Mouse (Mus musculus) 416B (cell line): ENCODE results near the gene Fcgr1.
"Not testable (repeated sequence)": the region's sequence is repeated elsewhere in the genome, so short reads cannot be mapped to it uniquely, and the experiment has no call there.

ENCODE experiments used
- DNase-seq: peaks from one replicate; pipeline ENCODE4 v3.0.0; 2011; ENCODE audit warnings: low read depth

The Fcgr1 gene

DNA sequence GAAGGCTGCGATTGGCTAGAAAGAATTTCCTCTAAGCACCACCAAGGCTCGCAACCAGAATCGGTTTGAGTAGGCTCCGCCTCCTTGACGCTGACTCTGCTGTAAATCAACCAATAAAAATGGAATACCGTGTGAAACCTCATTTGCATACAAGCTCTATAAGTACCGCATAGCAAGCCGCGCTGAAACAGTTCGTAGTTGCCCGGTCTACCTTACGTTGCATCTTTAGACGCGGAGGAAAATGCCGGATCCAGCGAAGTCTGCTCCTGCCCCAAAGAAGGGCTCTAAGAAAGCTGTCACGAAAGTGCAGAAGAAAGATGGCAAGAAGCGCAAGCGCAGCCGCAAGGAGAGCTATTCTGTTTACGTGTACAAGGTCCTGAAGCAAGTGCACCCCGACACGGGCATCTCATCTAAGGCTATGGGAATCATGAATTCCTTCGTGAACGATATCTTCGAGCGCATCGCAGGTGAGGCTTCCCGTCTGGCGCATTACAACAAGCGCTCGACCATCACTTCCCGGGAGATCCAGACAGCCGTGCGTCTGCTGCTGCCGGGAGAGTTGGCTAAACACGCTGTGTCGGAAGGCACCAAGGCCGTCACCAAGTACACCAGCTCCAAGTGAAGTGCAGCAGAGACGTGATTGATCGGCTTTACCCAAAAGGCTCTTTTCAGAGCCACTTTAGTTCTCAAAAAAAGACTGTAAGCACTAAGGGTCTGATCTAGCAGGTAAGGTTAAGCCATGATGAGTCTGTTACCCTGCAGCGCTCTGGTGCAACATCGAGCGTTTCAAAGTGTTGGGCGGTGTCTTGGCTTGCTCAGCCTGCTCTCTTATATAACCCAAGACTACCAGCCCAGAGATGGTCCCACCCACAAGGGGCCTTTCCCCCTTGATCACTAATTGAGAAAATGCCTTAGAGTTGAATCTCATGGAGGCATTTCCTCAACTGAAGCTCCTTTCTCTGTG, 24.0 kb downstream of the Fcgr1 start, which contains the start of gene Hist2h2bb:
Gene Hist2h2bb (plus strand): TSS at position 242 of the 964 bp plus-strand sequence.
- DNase-seq = peak; percentile 100

DNA sequence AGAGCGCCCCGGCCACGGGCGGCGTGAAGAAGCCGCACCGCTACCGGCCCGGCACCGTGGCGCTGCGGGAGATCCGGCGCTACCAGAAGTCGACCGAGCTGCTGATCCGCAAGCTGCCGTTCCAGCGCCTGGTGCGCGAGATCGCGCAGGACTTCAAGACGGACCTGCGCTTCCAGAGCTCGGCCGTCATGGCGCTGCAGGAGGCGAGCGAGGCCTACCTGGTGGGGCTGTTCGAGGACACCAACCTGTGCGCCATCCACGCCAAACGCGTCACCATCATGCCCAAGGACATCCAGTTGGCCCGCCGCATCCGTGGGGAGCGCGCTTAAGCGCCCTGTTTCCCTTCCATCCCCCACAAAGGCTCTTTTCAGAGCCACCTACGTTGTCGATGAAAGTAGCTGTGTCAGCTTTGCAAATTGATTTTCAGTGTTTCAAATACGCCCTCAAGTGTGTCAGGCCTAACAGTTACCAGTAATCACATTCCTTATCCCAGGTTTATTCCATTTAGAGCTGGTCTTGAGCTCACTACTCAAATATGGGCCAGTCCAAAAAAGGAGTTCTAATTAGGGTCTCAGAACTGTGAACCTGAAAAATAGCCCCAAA, 24.9 kb downstream of the Fcgr1 start:
- DNase-seq = not testable (repeated sequence)

DNA sequence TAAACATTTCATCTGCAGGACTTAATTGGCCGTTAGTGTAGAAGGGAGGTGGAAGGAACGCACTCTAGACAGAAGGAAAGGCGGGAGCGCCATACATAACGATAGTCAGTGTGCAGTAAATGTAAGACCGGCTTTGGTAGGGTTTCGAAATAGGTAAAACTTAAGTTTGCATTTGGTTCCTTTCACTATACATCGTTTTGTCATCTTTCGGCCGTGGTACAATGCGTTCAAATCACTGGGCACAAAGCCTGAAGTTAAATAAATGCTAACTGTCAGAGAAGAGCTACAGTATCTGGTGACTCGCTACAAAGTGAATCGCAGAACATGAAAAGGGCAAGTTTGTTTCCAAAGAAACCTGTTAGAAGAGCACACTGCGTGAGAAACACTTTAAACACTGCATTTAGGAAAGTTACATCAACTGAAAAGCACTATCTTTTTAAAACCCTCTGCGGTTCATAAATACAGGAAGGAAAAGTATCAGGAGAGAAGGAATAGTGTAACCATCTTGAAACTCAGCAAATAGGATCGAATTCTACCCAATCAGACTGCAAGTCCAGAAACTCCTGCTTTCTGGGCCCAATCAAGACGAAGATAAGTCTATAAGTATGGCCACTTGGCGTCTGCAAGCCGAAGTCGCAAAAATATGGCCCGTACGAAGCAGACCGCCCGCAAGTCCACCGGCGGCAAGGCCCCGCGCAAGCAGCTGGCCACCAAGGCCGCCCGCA, 25.6 kb downstream of the Fcgr1 start, which contains the start of gene Hist2h3b:
Gene Hist2h3b (plus strand): TSS at position 604 of the 725 bp plus-strand sequence.
- peak; percentile 98 for DNase-seq

DNA sequence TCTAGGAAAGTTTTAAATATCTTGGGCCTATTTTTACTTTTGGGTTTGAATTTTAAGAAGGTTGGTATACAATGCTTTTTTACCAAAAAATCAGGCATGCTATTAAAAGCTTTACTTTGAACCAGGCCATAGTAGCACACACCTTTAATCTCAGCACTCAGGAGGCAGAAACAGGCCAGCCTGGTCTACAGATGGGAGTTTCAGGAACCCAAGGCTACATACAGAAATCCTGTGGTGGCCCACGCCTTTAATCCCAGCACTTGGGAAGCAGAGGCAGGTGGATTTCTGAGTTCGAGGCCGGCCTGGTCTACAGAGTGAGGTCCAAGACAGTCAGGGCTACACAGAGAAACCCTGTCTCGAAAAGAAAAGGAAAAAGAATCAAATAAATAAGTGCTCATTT, 26.2 kb downstream of the Fcgr1 start:
- DNase-seq = no peak

DNA sequence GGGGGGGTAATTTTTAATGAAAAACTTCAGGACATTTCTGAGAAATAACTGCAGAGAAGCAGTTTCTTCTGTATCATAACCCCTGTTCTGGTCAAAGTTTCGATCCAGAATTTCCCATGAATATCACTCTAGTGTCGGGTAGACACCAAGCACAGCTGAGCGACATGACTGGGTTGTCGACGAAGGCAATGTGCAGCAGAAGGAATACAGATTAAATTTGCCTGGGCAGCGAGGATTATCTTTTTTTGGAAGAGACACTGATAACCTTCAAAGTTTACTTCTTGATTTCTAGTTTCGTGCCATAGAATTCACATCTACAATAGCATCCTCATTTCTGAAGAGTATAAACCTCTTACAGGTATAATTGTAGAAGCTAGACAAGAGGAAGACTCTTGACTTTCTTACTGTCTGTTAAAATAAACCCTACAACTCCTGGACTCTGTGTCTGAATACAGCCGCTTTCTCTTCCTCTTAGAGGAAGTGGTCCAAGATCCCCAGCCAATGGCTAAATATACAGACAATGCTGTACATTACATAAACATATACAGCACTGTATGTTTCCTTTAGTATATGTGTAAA, 27.5 kb downstream of the Fcgr1 start:
- DNase-seq = peak; percentile 49

DNA sequence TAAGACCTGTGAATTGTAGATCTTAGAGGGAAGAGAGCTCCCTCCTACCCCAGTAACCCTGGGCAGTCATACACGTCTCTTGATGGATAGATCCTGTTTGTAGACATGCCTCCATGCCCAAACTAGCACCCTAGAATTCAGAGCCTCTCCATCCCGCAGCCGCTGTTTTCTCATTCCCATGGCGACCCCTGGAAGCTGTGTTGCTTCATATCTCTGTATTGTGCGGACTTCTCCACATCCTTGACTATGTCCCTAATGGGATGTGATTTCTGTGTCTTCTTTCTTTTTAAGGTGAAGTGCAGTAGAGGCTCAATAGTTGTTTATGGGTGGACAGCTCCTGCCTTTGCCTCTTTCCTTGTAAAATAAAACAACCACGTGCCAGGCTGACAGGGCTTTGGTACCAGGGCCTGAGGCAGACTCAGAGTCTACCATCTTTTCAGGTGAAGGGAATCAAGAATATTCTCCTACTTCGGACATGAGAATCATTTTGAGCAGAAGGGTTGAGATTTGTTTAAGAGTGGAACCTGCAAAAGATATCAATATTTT, 29.3 kb downstream of the Fcgr1 start:
- no peak for DNase-seq

DNA sequence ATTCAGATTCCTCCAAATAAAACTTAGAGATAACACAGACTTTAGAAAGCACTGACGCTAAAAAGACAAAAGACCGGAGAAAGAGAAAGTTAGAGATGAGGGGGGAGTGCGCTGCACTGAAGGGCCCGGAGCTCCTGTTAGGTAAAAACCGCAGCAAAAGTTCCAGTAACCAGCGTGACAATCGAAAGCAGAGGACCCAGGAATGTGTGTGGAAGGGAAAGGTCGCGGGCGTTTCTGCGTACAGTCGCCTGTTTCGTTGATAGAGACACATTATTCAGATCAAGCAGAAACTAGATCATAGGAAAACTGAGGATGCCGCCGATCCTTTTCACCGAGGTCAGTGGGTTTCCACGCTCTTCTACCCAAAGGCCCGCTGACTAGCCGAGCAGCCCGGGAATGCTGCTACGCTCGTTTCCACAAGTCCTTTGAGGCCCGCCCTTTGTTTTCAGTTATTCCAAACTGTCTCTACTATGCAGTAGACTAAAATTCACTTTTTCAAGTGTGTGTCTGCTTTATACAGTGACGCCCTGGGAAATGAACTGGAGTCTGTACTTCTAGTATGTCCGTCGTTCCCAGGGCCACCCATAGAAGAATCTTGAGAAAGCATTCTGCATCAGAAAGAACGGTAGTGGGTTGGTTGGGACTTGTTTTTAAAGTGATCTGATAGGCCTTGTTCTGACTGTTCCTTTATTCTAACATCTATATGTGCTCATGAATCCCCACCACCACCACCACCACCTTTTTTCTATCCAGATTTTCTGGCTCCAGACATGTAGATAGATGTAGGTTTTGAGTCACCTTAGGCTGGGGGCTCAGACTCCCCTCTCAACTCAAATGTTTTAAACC, 30.0 kb downstream of the Fcgr1 start:
- DNase-seq = peak; percentile 86

DNA sequence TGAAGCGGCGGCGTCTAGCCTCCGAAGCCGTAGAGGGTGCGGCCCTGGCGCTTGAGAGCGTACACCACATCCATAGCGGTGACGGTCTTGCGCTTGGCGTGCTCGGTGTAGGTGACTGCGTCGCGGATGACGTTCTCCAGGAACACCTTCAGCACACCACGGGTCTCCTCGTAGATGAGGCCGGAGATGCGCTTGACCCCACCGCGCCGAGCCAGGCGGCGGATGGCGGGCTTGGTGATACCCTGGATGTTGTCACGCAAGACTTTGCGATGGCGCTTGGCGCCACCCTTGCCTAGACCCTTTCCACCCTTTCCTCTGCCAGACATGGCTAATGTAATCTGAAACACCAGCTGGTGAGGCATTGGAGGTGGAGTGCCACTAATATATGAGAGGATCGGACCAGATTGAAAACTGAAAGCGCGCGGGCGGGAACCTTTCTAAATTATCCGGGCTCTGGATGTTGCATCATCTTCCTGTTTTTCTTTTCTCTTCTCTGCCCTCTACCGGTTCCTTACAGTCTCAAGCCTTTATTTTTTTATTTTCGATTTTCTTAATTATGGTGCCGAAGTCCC, 30.7 kb downstream of the Fcgr1 start, which contains the start of gene Hist2h4:
Gene Hist2h4 (minus strand): TSS at position 333 of the 572 bp plus-strand sequence.
- peak; percentile 99 for DNase-seq

DNA sequence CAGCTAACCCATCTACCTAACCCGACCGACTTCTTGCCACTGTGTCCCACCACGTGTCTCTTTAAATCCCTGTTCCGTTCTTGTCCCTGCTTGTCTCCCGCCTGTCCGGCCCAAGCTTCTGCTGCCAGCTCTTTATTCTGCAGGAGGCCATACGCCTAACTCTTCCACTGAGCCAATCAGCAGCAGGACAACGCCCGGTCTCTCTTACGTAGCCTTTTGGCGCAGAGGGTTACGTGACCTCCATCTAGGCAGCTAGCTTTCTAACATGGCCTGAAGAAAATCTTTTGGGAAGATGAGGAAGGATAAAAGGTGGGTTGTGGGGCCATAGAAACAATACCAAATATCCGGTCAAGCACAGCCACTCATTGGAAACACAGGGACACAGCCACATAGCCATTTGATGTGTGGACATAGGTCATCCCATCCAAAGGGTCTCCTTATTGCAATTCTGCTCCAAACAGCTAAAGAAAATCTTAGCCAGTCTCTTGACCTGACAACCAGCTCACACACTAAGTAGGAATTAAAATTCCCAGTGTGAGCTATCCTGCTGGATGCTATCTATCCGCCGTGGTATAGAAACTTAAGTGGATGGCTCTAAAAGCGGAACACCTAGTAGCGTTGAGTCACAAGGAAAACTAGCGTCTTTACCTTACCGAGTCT, 31.4 kb downstream of the Fcgr1 start:
- peak; percentile 95 for DNase-seq

DNA sequence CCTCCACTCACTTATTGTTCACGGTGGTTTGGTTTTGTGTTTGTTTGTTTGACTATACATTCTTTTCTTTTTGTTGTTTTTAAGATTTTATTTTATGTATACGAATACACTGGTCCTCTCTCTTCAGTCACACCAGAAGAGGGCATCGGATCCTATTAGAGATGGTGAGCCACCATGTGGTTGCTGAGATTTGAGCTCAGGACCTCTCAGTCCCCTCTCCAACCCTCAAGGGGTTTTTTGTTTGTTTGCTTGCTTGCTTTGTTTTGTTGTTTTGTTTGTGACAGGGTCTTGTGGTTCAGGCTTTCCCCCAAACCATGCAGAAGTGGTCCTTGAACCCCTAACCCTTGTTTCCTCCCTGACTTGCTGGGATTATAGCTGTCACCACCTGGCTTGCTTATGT, 32.1 kb downstream of the Fcgr1 start:
- no peak for DNase-seq

DNA sequence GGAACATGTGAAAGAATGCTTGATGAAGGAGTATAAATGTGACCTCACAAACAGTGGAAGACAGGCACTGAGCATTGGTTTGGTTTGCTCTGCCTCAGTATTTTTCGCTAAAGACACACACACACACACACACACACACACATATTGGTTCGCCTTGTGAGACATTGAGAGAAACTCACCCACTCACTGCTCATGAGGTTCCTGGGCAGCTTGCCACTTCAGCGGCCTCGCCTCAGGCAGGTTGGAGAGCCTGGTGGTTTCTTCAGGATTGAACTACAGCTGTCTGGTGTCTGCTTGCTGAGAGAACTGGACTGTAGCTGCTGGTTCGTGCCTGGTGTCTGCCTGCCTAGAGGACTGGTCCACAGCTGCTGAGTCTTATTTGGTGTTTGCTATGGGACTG, 33.5 kb downstream of the Fcgr1 start:
- DNase-seq = no peak

DNA sequence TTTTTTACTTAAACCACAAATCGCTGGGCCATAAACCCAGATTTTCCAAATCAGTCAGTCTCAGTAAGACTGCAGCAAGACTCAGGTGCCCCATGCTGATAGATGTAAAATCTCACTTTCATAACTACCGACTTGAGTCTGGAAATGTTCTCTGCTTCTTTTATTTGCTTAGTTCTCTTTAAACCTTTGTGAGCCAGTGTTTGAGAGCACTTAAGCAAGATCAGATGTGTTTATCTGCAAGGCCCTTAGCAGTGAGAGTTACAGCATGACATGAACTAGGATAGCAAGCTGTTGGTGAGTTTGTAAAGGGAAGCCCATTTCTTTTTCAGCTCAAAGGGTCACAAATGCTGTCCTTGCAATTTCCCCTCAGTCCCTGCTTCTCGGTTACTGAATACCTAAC, 36.6 kb downstream of the Fcgr1 start:
- DNase-seq = no peak

DNA sequence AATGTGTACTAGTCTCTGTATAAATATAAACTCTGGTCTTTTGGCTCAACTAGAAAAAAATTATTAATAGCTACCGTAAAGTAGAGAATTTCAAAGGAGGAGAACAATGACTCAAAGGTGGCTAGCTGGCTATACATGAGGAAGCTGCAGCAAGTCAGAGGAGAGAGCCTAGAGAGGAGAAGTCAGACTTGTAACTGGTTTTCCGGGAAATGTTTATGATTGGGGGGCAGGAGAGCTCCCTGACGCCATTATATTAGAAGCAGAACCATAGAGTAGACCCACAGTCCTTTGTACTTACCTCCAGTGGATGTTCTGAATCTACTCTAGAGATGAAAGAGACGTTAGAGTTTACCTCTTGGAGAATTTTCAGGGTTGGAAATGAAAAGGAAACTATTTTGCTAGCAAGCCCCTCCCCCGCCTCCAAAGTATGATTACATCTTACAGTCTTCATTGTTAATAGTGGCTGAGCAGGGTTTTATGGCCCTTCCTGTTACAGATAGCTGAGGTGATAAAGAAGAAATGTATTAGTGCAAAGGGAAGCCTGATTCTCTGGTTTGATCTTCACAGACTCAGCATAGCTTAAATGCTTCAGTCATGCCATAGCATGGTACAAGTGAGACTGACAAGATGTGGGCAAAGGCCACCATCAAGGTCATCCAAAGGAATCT, 37.7 kb downstream of the Fcgr1 start:
- no peak for DNase-seq

DNA sequence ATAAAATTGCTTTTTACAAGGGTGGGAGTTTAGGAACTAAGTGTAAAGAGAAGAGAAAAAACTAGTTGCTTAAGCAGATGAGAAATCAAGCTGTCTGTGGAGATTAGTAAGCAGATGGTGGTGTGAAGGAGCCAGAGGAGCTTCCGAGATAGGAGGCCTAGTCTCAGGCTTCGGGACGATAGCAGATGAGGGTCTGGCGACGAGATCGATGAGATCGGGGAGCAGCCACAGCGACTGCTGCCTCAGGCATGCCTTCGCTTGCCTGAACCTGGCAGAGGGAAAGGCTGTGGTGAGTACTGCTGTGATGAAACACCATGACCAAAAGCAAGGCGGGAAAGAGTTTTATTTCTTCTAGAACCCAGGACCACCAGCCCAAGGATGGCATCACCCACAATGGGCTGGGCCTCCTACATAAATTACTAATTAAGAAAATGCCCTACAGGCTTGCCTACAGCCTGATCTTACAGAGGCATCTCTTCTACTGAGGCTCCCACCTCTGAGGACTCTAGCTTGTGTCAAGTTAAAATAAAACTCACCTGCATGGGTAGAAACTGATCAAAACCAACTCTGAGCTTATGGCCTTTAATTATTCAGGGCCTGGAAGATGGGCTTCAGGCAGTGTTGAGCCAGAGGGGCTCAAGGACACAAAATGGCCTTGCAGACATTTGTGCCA, 39.0 kb downstream of the Fcgr1 start:
- no peak for DNase-seq

DNA sequence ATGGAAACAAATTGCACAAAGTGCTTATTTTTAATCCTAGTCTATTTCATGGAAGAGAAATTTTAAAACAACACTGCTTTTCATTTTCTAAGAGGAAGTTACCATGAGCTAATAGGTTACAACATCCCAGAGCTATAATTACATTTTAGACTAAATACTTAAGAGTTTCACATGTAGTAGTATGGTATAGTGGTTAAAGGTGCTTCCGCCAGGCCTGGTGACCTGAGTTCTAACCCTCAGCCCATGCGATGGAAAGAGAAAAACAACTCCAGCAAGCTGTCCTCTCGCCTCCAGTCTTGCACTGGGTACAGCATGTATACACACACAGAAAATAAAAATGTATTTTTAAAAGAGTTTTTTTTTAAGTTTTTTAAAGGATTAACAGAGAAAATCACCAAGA, 42.0 kb downstream of the Fcgr1 start:
- DNase-seq = no peak

DNA sequence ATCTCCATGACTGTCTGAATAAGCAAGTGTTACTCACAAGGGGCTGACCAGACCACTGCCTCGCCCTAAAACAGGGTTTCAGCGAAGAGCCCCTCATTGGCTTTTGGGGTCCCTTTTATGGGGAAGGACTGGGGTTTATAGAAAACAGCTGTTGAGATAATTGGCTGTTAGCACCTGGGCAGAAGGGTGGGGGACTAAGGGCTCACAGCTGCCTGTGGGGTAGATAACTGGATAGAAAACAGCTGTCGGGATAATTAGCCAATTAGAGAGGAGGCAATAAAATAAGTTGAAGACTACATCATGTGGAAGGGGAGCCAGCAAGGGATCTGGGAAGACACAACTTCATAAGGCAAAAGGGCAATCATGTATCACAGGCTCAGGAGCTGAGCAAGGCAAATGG, 42.9 kb downstream of the Fcgr1 start:
- DNase-seq = no peak

DNA sequence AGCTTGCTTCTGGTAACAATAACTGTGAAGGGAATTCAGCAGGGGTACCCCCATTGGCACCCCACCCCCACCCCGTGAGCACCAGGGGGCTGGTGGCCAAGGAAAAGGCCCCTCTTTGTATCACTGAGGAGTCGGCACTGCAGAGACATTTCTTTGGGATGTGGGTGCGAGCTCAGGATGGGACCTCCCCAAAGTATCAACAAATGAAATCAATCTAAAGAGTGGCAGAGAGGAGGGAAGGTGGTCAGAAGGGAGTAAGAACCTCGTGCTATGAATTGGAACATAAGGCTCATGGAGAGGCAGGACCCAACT, 44.8 kb downstream of the Fcgr1 start:
- DNase-seq = no peak

DNA sequence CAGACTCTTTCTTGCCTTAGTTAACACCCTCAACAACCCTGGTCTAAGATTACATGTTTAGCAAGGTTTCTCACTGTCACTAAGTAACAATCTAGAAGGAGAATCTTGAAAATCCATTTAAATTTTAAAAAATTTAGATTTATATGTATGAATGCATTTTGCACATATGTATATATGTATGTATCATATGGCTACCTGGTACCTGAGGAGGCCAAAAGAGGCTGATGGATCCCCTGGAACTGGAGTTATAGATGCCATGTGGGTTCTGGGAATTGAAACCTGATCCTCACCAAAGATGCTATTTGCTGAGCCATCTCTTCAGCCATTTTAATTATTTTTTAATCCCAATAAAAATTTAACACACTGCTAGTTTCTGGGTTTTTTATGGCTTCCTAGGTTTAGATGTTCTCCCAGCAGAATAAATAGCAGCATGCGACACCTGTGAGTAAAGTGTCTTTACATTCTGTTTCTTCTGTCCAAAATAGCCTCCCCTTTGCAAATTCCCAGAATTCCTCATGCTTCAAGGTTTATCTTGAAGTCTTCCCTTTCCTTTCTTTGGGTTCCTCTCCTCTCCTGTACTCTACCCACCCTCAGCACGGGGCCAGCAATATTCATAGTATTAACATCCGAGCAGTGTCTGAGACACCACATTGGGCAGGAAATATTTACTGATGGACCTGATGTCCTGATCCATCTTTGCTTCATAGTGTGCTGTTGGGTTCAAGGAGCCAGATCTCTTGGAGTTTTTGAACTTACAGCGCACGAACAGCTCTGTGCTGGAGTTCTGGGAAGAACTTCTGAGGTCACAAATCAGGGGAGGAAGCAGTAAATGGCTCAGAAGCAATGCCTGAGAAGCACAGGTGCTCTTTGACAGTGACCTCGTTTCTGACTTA, 45.4 kb downstream of the Fcgr1 start:
- peak; percentile 70 for DNase-seq
